Mouse (Mus musculus): ENCODE measurements around the gene Srsf10. TPM values are rescaled to one million over a fixed set of nuclear protein-coding genes. Genes with fewer than 3 reads are reported as not detected.

The Srsf10 gene
- 62.1 and 67.6 TPM in 2 replicates for polyA plus RNA-seq (2015; fragmentation: Nextera tagmentation; extraction: Ambion mirVana)

- no peaks in the 10 kb centered on the region for H3K27me3 ChIP-seq (ENCODE audit: insufficient read depth, low read length)
- TF ChIP-seq EP300 (IDR thresholded peaks at IDR 0.05; ENCODE audit: low read depth) (peak; percentile 46), CTCF (IDR thresholded peaks at IDR 0.05; ENCODE audit: low read depth) (no peak)
- H3K9ac ChIP-seq (replicated peaks), result peak within 1 kb of the TSS; percentile 86
- ATAC-seq (peak; percentile 94), DNase-seq (peak; percentile 98)
- peak within 1 kb of the TSS; percentile 95 for H3K4me2 ChIP-seq (ENCODE audit: low read depth, low read length)
- H3K9me3 ChIP-seq (ENCODE audit: low read length), result no peaks in the 10 kb centered on the region
- peak within 1 kb of the TSS; percentile 88 for H3K4me3 ChIP-seq (ENCODE audit: low read depth, low read length)
- H3K36me3 ChIP-seq (replicated peaks; ENCODE audit: insufficient read depth, low read length), result peaks cover 10% of the 10 kb centered on the region
- H3K27ac ChIP-seq (ENCODE audit: low read depth), result peak within 1 kb of the TSS; percentile 98
- 0% methylated on average over 64 of the region's 67 CpGs for WGBS (ENCODE audit: insufficient replicate concordance)
- H3K4me1 ChIP-seq (ENCODE audit: insufficient read depth), result peaks cover 59% of the 10 kb centered on the region
These were observed at the start of gene Srsf10 for GRCm38 (mm10) chr4:135855536-135856222. Gene Srsf10, plus strand, starts transcription at chr4:135855747.

DNA sequence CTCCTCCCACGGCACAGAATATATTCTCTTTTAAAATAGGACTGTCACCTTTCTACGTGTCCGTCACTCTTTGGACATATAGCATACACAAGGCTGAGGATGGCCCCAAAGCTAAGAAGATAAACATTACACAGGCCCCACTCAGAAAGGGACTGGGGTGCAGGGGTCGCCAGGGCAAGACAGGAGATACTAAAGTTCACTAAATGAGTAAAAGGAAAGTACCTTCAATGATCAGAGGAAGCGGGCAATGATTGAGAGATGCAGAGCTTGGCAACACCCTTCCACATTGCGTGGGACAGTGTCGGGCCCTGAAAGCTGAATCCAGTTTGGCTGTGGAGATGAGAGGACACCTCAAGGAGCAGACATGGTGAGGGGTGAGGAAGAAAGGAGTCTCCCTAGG is 40.7 kb upstream of the Srsf10 start:
- Histone ChIP-seq H3K9me3 (ENCODE audit: low read length) (no peaks in the 10 kb centered on the region), H3K27me3 (ENCODE audit: insufficient read depth, low read length) (no peaks in the 10 kb centered on the region), H3K4me3 (ENCODE audit: low read depth, low read length) (no peak overlapping the region), H3K4me2 (ENCODE audit: low read depth, low read length) (no peak overlapping the region), H3K27ac (ENCODE audit: low read depth) (no peak overlapping the region), H3K9ac (replicated peaks) (no peak overlapping the region), H3K36me3 (replicated peaks; ENCODE audit: insufficient read depth, low read length) (no peaks in the 10 kb centered on the region), H3K4me1 (ENCODE audit: insufficient read depth) (0 out of 2 replicates have a peak, but pooled peaks cover 2% of the 10 kb centered on the region)
- no peak for TF ChIP-seq EP300 (IDR thresholded peaks at IDR 0.05; ENCODE audit: low read depth)
- TF ChIP-seq CTCF (IDR thresholded peaks at IDR 0.05; ENCODE audit: low read depth), result no peak
- no peak for ATAC-seq
- no peak for DNase-seq
- WGBS (ENCODE audit: insufficient replicate concordance), result 74% methylated on average over 7 of the region's 7 CpGs

GRCm38 (mm10) chr4:135816905-135817622 is 38.5 kb upstream of the Srsf10 start:
- Histone ChIP-seq H3K9ac (replicated peaks) (no peak overlapping the region), H3K27me3 (ENCODE audit: insufficient read depth, low read length) (no peaks in the 10 kb centered on the region), H3K36me3 (replicated peaks; ENCODE audit: insufficient read depth, low read length) (no peaks in the 10 kb centered on the region), H3K27ac (ENCODE audit: low read depth) (no peak overlapping the region), H3K9me3 (ENCODE audit: low read length) (no peaks in the 10 kb centered on the region), H3K4me1 (ENCODE audit: insufficient read depth) (0 out of 2 replicates have a peak, but pooled peaks cover 4% of the 10 kb centered on the region), H3K4me3 (ENCODE audit: low read depth, low read length) (no peak overlapping the region), H3K4me2 (ENCODE audit: low read depth, low read length) (peak overlapping the region; percentile 38)
- 28% methylated on average over 12 of the region's 12 CpGs for WGBS (ENCODE audit: insufficient replicate concordance)
- DNase-seq, result peak; percentile 73
- TF ChIP-seq CTCF (IDR thresholded peaks at IDR 0.05; ENCODE audit: low read depth) (peak; percentile 82), EP300 (IDR thresholded peaks at IDR 0.05; ENCODE audit: low read depth) (peak; percentile 78)
- peak; percentile 80 for ATAC-seq

- WGBS (ENCODE audit: insufficient replicate concordance), result 73% methylated on average over 3 of the region's 3 CpGs
- Histone ChIP-seq H3K9ac (replicated peaks) (no peak overlapping the region), H3K27ac (ENCODE audit: low read depth) (no peak overlapping the region), H3K4me2 (ENCODE audit: low read depth, low read length) (no peak overlapping the region), H3K4me3 (ENCODE audit: low read depth, low read length) (no peak overlapping the region), H3K27me3 (ENCODE audit: insufficient read depth, low read length) (no peaks in the 10 kb centered on the region), H3K9me3 (ENCODE audit: low read length) (no peaks in the 10 kb centered on the region), H3K4me1 (ENCODE audit: insufficient read depth) (0 out of 2 replicates have a peak, but pooled peaks cover 4% of the 10 kb centered on the region), H3K36me3 (replicated peaks; ENCODE audit: insufficient read depth, low read length) (no peaks in the 10 kb centered on the region)
- ATAC-seq (no peak), DNase-seq (no peak)
- no peak for TF ChIP-seq EP300 (IDR thresholded peaks at IDR 0.05; ENCODE audit: low read depth)
- no peak for TF ChIP-seq CTCF (IDR thresholded peaks at IDR 0.05; ENCODE audit: low read depth)
These were observed 37.2 kb upstream of the Srsf10 start for GRCm38 (mm10) chr4:135818366-135818765.

DNA sequence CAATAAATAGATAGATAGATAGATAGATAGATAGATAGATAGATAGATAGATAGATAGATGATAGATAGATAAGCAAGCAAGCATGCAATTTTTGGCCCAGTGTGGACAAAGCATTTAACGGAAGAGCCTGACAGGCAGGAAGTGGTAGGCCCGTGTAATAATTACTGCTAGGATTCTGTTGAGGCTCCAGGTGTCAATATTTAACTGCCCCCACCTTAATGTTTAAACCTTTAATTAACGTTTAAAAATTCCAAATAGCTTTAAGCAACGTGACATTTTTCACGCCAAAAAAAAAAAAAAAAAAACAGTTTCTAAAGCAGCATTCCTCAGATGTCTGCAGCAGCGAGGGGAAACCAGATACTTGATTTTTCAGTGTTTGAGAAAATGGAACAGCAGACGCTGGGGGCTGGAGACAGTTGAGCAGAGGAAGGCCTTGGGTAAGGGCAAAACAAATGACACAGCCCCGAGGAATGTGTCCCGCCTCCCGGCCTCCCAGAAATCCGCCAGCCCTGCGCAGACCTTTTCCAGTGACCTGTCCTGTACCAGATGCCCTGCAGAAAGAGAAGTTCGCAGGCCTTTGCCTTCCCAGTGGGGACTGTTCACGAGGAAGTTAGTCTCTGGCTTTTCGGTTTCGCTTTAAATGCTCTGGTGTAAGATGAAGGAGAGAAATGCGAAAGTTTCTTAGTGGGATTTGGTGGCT is 35.6 kb upstream of the Srsf10 start:
- 51% methylated on average over 17 of the region's 17 CpGs for WGBS (ENCODE audit: insufficient replicate concordance)
- H3K27ac ChIP-seq (ENCODE audit: low read depth), result peak overlapping the region; percentile 51

GRCm38 (mm10) chr4:135821772-135822171 is 33.8 kb upstream of the Srsf10 start:
- Histone ChIP-seq H3K4me2 (ENCODE audit: low read depth, low read length) (no peak overlapping the region), H3K27me3 (ENCODE audit: insufficient read depth, low read length) (no peaks in the 10 kb centered on the region), H3K9ac (replicated peaks) (no peak overlapping the region), H3K4me1 (ENCODE audit: insufficient read depth) (0 out of 2 replicates have a peak, but pooled peaks cover 4% of the 10 kb centered on the region), H3K27ac (ENCODE audit: low read depth) (no peak overlapping the region), H3K4me3 (ENCODE audit: low read depth, low read length) (no peak overlapping the region), H3K36me3 (replicated peaks; ENCODE audit: insufficient read depth, low read length) (no peaks in the 10 kb centered on the region), H3K9me3 (ENCODE audit: low read length) (no peaks in the 10 kb centered on the region)
- TF ChIP-seq CTCF (IDR thresholded peaks at IDR 0.05; ENCODE audit: low read depth) (no peak), EP300 (IDR thresholded peaks at IDR 0.05; ENCODE audit: low read depth) (no peak)
- ATAC-seq (no peak), DNase-seq (no peak)
- WGBS (ENCODE audit: insufficient replicate concordance), result 83% methylated on average over 4 of the region's 4 CpGs

More for the DNA sequence above, 35.6 kb upstream of the Srsf10 start:
- DNase-seq, result no peak
- Histone ChIP-seq H3K9ac (replicated peaks) (0 out of 2 replicates have a peak overlapping the region, but pooled peaks have one; percentile 16), H3K4me3 (ENCODE audit: low read depth, low read length) (no peak overlapping the region), H3K36me3 (replicated peaks; ENCODE audit: insufficient read depth, low read length) (no peaks in the 10 kb centered on the region), H3K9me3 (ENCODE audit: low read length) (no peaks in the 10 kb centered on the region), H3K4me2 (ENCODE audit: low read depth, low read length) (no peak overlapping the region), H3K4me1 (ENCODE audit: insufficient read depth) (0 out of 2 replicates have a peak, but pooled peaks cover 4% of the 10 kb centered on the region), H3K27me3 (ENCODE audit: insufficient read depth, low read length) (no peaks in the 10 kb centered on the region)
- no peak for ATAC-seq
- TF ChIP-seq CTCF (IDR thresholded peaks at IDR 0.05; ENCODE audit: low read depth) (no peak), EP300 (IDR thresholded peaks at IDR 0.05; ENCODE audit: low read depth) (no peak)
